Mouse (Mus musculus) heart, postnatal 36 days (tissue): ENCODE results near the gene Vsig1. TPM values are rescaled to one million over a fixed set of nuclear protein-coding genes. Genes with fewer than 3 reads are reported as not detected.

Experiments used
- total RNA-seq, 2 experiments: library from RNA; stranded (reverse); gene quantifications; 2 replicates each; pipeline ENCODE4 v1.2.3; 2021

Vsig1 gene
- total RNA-seq, 2 experiments from 2014 or later, result not detected

Other genes starting within 250 kb of the Vsig1 start
- 10 to 100 TPM; 15.4 to 19.3 TPM for gene Mid2, start 243.0 kb upstream of the Vsig1 start, total RNA-seq
- not detected for gene Tex13b, start 94.2 kb upstream of the Vsig1 start, total RNA-seq
- gene Psmd10, start 49.1 kb downstream of the Vsig1 start, total RNA-seq, result 10 to 100 TPM; 13.0 to 14.4 TPM
- gene Atg4a, start 49.3 kb downstream of the Vsig1 start, total RNA-seq, result 10 to 100 TPM in 1 of 2 experiments, 1 to 10 TPM in 1; 9.5 to 12.4 TPM